Mouse (Mus musculus) gastrocnemius, postnatal 25 days (tissue): ENCODE data around the gene Fkbp1b. TPM values are rescaled to one million over a fixed set of nuclear protein-coding genes. Genes with fewer than 3 reads are reported as not detected.
A peak's percentile ranks its signal among the peaks of the same experiment; 100 is the strongest.
"Not testable (repeated sequence)": the region's sequence is repeated elsewhere in the genome, so short reads cannot be mapped to it uniquely, and the experiment has no call there.

Experiments
- DNase-seq: peaks from one replicate; pipeline ENCODE4 v3.0.0; 2022
- total RNA-seq, 2 experiments: library from RNA; stranded (reverse); gene quantifications; 1 replicate in 1 of 2; 2 replicates in 1 of 2; pipeline ENCODE4 v1.2.3; 2021

The Fkbp1b gene
- total RNA-seq, 2 experiments from 2014 or later, result 0.56 to 1.0 TPM

DNA sequence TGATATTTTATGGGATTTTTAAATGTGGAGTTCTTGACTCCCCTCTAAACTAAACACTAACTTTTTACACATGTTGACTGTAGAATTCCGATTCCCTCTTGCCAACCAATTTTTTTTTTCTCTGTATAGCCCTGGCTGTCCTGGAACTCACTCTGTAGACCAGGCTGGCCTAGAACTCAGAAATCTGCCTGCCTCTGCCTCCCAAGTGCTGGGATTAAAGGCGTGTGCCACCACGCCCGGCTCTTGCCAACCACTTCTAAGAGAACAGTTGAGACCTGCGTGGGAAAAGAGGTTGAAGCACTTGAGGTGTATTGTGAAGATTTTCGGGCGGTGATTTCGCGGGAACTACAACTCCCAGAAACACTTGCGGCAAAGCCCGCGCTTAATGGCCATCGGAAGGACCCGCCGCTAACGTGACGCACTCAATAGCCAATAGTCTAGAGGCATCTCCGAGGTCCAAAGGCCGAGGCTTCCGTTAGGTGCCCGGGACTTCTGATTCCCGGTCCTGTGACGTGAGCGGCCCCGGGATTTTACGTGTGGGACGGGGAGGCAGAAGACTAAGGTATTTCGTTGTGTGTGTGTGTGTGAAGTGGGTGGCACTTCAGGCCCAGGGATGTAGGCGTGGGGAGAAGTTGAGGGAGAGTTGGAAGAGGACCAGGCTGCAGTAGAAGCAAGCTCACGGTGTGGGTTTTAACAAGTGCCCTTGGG is 1.7 kb upstream of the Fkbp1b start, which contains the start of gene Wdcp:
Wdcp (plus strand) TSS at position 414 of the 708 bp plus-strand sequence.
- peak; percentile 88 for DNase-seq

- DNase-seq, result no peak
Measured at GRCm38 (mm10) chr12:4842456-4842855, 1.1 kb upstream of the Fkbp1b start.

GRCm38 (mm10) chr12:4840741-4841140 is 650 bp downstream of the Fkbp1b start:
- peak; percentile 15 for DNase-seq

DNA sequence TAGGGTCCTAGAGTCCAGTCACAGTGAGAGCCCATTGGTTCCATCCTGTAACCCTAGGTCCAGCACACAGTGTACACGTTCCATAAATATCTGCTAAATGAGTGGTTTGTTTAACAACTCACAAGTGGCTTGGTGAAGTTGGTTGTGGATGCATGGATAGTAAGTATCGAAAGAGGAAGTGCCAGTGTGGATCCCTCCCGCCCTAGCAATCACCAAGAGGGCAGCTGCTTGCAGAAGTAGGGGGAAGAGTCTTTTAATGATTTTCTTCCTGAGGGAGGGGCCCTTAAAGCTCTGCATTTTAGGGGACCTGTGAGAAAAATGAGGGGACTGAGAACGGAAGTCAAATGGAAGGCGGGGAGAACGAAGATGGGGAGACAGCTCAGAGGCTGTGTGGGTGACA is 1.4 kb downstream of the Fkbp1b start:
- DNase-seq, result no peak

- no peak for DNase-seq
Measured at GRCm38 (mm10) chr12:4836959-4837358, 4.4 kb downstream of the Fkbp1b start.

- no peak for DNase-seq
Measured at GRCm38 (mm10) chr12:4827256-4827655, 14.1 kb downstream of the Fkbp1b start.

DNA sequence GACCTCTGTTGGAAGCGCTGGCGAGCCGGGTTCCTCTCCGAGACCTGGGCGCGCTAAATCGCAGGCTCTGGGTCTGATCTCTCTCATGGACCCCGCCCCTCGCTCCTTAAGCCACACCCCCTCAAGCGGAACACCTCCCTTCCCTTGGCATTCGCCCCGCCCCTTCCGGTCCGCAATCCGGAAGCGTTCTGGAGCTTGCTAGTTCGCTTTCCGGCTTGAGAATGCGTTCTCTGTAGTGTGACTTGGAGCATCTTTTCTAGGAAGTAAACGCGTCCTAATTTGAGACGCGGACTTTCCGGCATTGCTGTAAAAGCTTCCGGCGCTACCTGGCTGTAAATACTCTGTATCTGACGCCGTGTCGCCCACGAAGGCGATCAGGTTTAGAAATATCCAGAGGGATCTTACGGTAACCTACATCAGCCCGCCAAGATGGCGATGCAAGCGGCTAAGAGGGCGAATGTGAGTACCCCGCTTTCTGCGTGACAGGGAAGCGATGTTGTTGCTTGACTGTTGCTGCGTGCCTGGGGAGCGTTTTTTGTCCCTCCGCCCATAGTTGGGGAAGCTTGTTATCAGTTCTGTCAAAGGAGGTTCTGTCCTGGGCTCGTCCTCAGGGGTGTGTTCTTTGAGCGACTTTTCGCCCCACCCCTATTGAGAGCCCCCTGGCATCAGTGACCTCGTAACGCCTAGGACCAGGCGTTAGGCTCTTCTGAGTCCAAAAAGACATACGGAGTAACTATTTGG is 23.9 kb downstream of the Fkbp1b start, which contains the start of gene Sf3b6:
Sf3b6 (plus strand) TSS at position 184 of the 741 bp plus-strand sequence.
- DNase-seq, result peak; percentile 95

GRCm38 (mm10) chr12:4816680-4817360 is 24.6 kb downstream of the Fkbp1b start:
- no peak for DNase-seq

GRCm38 (mm10) chr12:4813636-4814035 is 27.8 kb downstream of the Fkbp1b start:
- DNase-seq, result peak; percentile 34

- no peak for DNase-seq
Measured at GRCm38 (mm10) chr12:4811705-4812104, 29.7 kb downstream of the Fkbp1b start.

- DNase-seq, result no peak
Measured at GRCm38 (mm10) chr12:4811036-4811435, 30.4 kb downstream of the Fkbp1b start.

- not testable (repeated sequence) for DNase-seq
Measured at GRCm38 (mm10) chr12:4797471-4797870, 43.9 kb downstream of the Fkbp1b start.

GRCm38 (mm10) chr12:4793718-4794117 is 47.7 kb downstream of the Fkbp1b start:
- no peak for DNase-seq

DNA sequence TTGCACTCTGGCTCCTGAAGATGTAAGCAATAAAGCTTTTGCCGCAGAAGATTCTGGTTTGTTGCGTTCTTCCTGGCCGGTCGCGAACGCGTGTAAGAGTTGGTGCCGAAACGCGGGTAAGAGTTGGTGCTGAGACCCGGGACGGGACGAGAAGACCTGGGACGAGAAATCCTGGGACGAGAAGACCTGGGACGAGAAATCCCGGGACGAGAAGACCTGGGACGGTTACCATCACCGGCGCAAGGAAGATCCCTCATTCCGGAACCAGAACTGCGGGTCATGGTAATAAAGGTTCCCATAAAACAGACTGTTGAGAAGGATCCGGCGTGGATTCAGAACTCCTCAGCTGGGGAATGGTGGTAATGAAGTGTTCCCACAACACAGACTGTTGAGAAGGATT is 53.3 kb downstream of the Fkbp1b start:
- DNase-seq, result not testable (repeated sequence)

DNA sequence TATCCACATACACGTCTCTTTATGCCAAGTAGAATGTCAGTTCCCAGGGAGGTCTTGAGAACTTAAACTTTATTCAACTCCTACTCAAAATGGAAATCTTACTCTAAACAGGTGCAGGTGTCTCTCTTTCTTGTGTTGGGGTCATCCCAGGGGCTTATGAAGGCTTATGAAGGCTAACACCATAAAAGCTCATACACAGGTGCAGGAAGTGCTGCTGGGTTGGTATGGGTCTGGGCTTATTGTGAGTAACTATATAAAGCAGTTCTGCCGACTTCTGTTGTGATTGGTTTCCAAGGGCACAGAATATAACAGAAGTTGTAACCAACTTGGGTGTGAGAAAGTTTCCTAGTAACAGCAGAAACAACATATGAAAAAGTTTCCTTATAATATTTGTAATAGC is 56.9 kb downstream of the Fkbp1b start:
- DNase-seq, result no peak

GRCm38 (mm10) chr12:4783598-4783997 is 57.8 kb downstream of the Fkbp1b start:
- DNase-seq, result no peak

Other genes with a start within 250 kb of the Fkbp1b start
- 10 to 100 TPM; 17.9 to 22.2 TPM for gene Itsn2, start 249.0 kb downstream of the Fkbp1b start, total RNA-seq
- not detected for gene Gm3625, start 248.7 kb downstream of the Fkbp1b start, total RNA-seq
- under 1 TPM; 0.11 to 0.18 TPM for gene Fam228a, start 103.2 kb downstream of the Fkbp1b start, total RNA-seq
- 1 to 10 TPM; 1.4 TPM for gene Pfn4, start 72.6 kb downstream of the Fkbp1b start, total RNA-seq
- gene Fam228b, start 72.3 kb downstream of the Fkbp1b start, total RNA-seq, result 1 to 10 TPM; 4.7 to 5.0 TPM
- 10 to 100 TPM; 31.8 to 35.6 TPM for gene Sf3b6, start 24.0 kb downstream of the Fkbp1b start, total RNA-seq
- gene Wdcp, start 1.7 kb upstream of the Fkbp1b start, total RNA-seq, result 1 to 10 TPM; 4.6 TPM
- under 1 TPM; 0.32 to 0.41 TPM for gene Mfsd2b, start 32.8 kb upstream of the Fkbp1b start, total RNA-seq
- 10 to 100 TPM; 83.8 to 96.3 TPM for gene Ubxn2a, start 66.1 kb upstream of the Fkbp1b start, total RNA-seq
- 10 to 100 TPM; 16.0 to 16.6 TPM for gene Atad2b, start 75.8 kb upstream of the Fkbp1b start, total RNA-seq